Mouse (Mus musculus) lung, postnatal 0 days (tissue): ENCODE measurements around the gene Lrrk1. TPM values are rescaled to one million over a fixed set of nuclear protein-coding genes. Genes with fewer than 3 reads are reported as not detected.

ENCODE experiments used
- ATAC-seq: fragments of 200-750 bp; cut with Nextera tagmentation; 2 replicates; pipeline ENCODE4 v1.8.0; 2017; ENCODE audit warnings: moderate library complexity
- DNase-seq: peaks from one replicate; pipeline ENCODE4 v3.0.0-alpha.2; 2016; ENCODE audit warnings: low spot score
- H3K27ac ChIP-seq: fragments of 300-500 bp; sonication (generic); 2 replicates; pipeline ENCODE4 v1.5.1; 2014; ENCODE audit warnings: antibody characterized with exemption, mild to moderate bottlenecking, low read length, mixed read lengths
- H3K27me3 ChIP-seq: fragments of 300-500 bp; sonication (generic); replicated peaks from 2 replicates; pipeline ENCODE4 v1.6.1; 2014; ENCODE audit warnings: low read length, mixed read lengths; ENCODE audit not compliant: insufficient read depth
- H3K36me3 ChIP-seq: fragments of 300-500 bp; sonication (generic); 2 replicates; pipeline ENCODE4 v1.6.1; 2014; ENCODE audit warnings: low read length, mixed read lengths; ENCODE audit not compliant: insufficient read depth
- H3K4me1 ChIP-seq: fragments of 300-500 bp; sonication (generic); 2 replicates; pipeline ENCODE4 v1.6.1; 2014; ENCODE audit warnings: antibody characterized with exemption, low read depth, low read length, mixed read lengths; ENCODE audit not compliant: insufficient read depth
- H3K4me2 ChIP-seq: fragments of 300-500 bp; sonication (generic); replicated peaks from 2 replicates; pipeline ENCODE4 v1.6.1; 2014; ENCODE audit warnings: low read depth, mild to moderate bottlenecking, low read length, moderate library complexity, mixed read lengths
- H3K4me3 ChIP-seq: fragments of 300-500 bp; sonication (generic); 2 replicates; pipeline ENCODE4 v1.5.1; 2014; ENCODE audit warnings: low read depth, low read length
- H3K9ac ChIP-seq: fragments of 300-500 bp; sonication (generic); replicated peaks from 2 replicates; pipeline ENCODE4 v1.6.1; 2014; ENCODE audit warnings: low read depth, mild to moderate bottlenecking
- H3K9me3 ChIP-seq: fragments of 300-500 bp; sonication (generic); 2 replicates; pipeline ENCODE4 v1.6.1; 2016; ENCODE audit warnings: low read length, mixed read lengths
- CTCF ChIP-seq: IDR thresholded peaks from 2 replicates; pipeline ENCODE4 v1.5.1; 2016; ENCODE audit warnings: antibody characterized with exemption, mild to moderate bottlenecking
- EP300 ChIP-seq: IDR thresholded peaks from 2 replicates; pipeline ENCODE4 v1.6.1; 2016; ENCODE audit warnings: antibody characterized with exemption, mild to moderate bottlenecking, control low read depth
- WGBS: fragments of 180-500 bp; shearing (Covaris S2); extraction: QIAGEN DNeasy Blood & Tissue Kit; methylation state at CpG from one replicate; pipeline ENCODE4 v1.1.7; 2014; 5-methylcytosine and 5-hydroxymethylcytosine counted together
- polyA plus RNA-seq: library from polyadenylated mRNA; unstranded; fragments of >200 nt; fragmentation: Nextera tagmentation; extraction: Ambion mirVana; gene quantifications from 2 replicates; pipeline ENCODE4 v1.2.1, GENCODE M21; 2015

Lrrk1 gene
- polyA plus RNA-seq, 1 experiment from 2014 or later: 20.5 TPM

- peak overlapping the region; percentile 22 for H3K27ac ChIP-seq
- no peaks in the 10 kb centered on the region for H3K36me3 ChIP-seq
- H3K9me3 ChIP-seq: no peaks in the 10 kb centered on the region
- no peaks in the 10 kb centered on the region for H3K4me1 ChIP-seq
- no peaks in the 10 kb centered on the region for H3K27me3 ChIP-seq
- 45% methylated on average over 2 of the region's 2 CpGs for WGBS
- H3K9ac ChIP-seq: no peak overlapping the region
- TF ChIP-seq CTCF (no peak), EP300 (no peak)
- no peak overlapping the region for H3K4me3 ChIP-seq
- ATAC-seq (peak; percentile 66), DNase-seq (peak; percentile 32)
- no peak overlapping the region for H3K4me2 ChIP-seq
Measured at GRCm38 (mm10) chr7:66365411-66365810, 22.7 kb downstream of the Lrrk1 start.

- no peaks in the 10 kb centered on the region for H3K9me3 ChIP-seq
- H3K4me3 ChIP-seq: no peak overlapping the region
- H3K4me2 ChIP-seq: no peak overlapping the region
- no peaks in the 10 kb centered on the region for H3K4me1 ChIP-seq
- no peak for ATAC-seq
- TF ChIP-seq CTCF (no peak), EP300 (no peak)
- no peaks in the 10 kb centered on the region for H3K27me3 ChIP-seq
- WGBS: 92% methylated on average over 11 of the region's 11 CpGs
- H3K36me3 ChIP-seq: no peaks in the 10 kb centered on the region
- H3K9ac ChIP-seq: no peak overlapping the region
- no peak overlapping the region for H3K27ac ChIP-seq
- no peak for DNase-seq
Measured at GRCm38 (mm10) chr7:66364491-66364890, 23.7 kb downstream of the Lrrk1 start.

DNA sequence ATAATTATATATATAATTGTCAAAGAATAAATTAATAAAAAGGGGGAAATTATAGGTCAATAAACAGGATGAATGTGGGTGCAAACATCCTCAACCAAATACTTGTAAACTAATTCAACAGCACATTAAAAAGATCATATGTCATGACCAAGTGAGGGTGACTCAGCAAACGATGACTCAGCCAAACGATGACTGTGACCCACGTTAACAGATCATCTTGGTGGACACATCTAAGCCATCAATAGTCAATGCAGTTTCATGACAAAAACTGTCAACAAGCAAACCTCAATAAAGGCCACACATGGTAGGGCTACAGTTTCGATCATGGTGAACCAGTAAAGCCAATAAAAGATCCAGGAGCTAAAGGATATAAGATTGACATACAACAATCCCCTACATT lies 29.1 kb downstream of the Lrrk1 start:
- no peak overlapping the region for H3K27ac ChIP-seq
- no peak for DNase-seq
- H3K4me1 ChIP-seq: no peaks in the 10 kb centered on the region
- no peak overlapping the region for H3K9ac ChIP-seq
- 89% methylated on average over 4 of the region's 4 CpGs for WGBS
- H3K27me3 ChIP-seq: no peaks in the 10 kb centered on the region
- H3K4me3 ChIP-seq: no peak overlapping the region
- no peaks in the 10 kb centered on the region for H3K9me3 ChIP-seq
- no peaks in the 10 kb centered on the region for H3K36me3 ChIP-seq
- no peak overlapping the region for H3K4me2 ChIP-seq
- ATAC-seq: no peak
- TF ChIP-seq CTCF (no peak), EP300 (no peak)

DNA sequence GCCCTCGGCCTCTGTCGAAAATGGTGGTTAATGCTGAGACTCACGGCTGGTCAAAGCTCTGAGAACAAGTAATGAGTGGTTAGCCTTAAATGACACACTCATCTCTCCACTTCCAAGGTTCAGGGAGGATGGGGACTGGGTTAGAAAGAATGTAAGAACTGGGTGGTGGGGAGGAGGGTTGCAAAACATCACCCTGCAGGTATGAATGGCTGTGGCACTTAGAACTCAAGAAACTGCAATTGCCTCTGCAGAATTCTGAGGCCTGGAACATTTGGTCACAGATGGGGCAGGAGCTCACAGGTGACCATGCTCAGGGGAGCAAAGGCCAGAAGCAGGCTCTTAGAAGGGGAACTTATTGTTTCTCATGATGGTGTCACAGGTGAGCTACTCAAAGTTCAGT lies 29.7 kb downstream of the Lrrk1 start:
- DNase-seq (no peak), ATAC-seq (no peak)
- no peak overlapping the region for H3K4me2 ChIP-seq
- 72% methylated on average over 3 of the region's 3 CpGs for whole genome bisulfite sequencing
- TF ChIP-seq CTCF (no peak), EP300 (no peak)
- no peak overlapping the region for H3K4me3 ChIP-seq
- H3K27ac ChIP-seq: no peak overlapping the region
- H3K27me3 ChIP-seq: no peaks in the 10 kb centered on the region
- H3K9ac ChIP-seq: no peak overlapping the region
- H3K4me1 ChIP-seq: no peaks in the 10 kb centered on the region
- no peaks in the 10 kb centered on the region for H3K36me3 ChIP-seq
- no peaks in the 10 kb centered on the region for H3K9me3 ChIP-seq

GRCm38 (mm10) chr7:66355791-66356522 lies 32.2 kb downstream of the Lrrk1 start:
- Histone ChIP-seq H3K4me2 (no peak overlapping the region), H3K27ac (no peak overlapping the region), H3K4me3 (no peak overlapping the region), H3K9ac (no peak overlapping the region), H3K27me3 (no peaks in the 10 kb centered on the region), H3K9me3 (no peaks in the 10 kb centered on the region), H3K36me3 (no peaks in the 10 kb centered on the region), H3K4me1 (no peaks in the 10 kb centered on the region)
- ATAC-seq (no peak), DNase-seq (no peak)
- 70% methylated on average over 8 of the region's 8 CpGs for WGBS
- no peak for TF ChIP-seq EP300
- no peak for TF ChIP-seq CTCF

GRCm38 (mm10) chr7:66354911-66355310 lies 33.2 kb downstream of the Lrrk1 start:
- DNase-seq: no peak
- H3K36me3 ChIP-seq: no peaks in the 10 kb centered on the region
- H3K4me3 ChIP-seq: no peak overlapping the region
- H3K27ac ChIP-seq: no peak overlapping the region
- H3K27me3 ChIP-seq: no peaks in the 10 kb centered on the region
- 58% methylated on average over 3 of the region's 3 CpGs for WGBS
- no peak overlapping the region for H3K9ac ChIP-seq
- no peaks in the 10 kb centered on the region for H3K9me3 ChIP-seq
- H3K4me1 ChIP-seq: no peaks in the 10 kb centered on the region
- TF ChIP-seq CTCF (no peak), EP300 (no peak)
- H3K4me2 ChIP-seq: no peak overlapping the region
- no peak for ATAC-seq

- ATAC-seq (no peak), DNase-seq (no peak)
- no peak overlapping the region for H3K4me3 ChIP-seq
- H3K9ac ChIP-seq: no peak overlapping the region
- no peaks in the 10 kb centered on the region for H3K4me1 ChIP-seq
- H3K9me3 ChIP-seq: no peaks in the 10 kb centered on the region
- no peaks in the 10 kb centered on the region for H3K27me3 ChIP-seq
- no peak overlapping the region for H3K4me2 ChIP-seq
- WGBS: 67% methylated on average over 4 of the region's 4 CpGs
- no peak overlapping the region for H3K27ac ChIP-seq
- no peak for TF ChIP-seq EP300
- no peak for TF ChIP-seq CTCF
- no peaks in the 10 kb centered on the region for H3K36me3 ChIP-seq
Measured at GRCm38 (mm10) chr7:66351074-66351473, 37.1 kb downstream of the Lrrk1 start.
